Mouse (Mus musculus) small intestine, adult 2 months (tissue): ENCODE measurements at regions not wholly inside any gene's neighbourhood (a gene's known extent, or its start where the extent isn't known, plus 50 kb on each side); places are given as distances from the start of the nearest gene placed in this dataset.

Experiments used
- CTCF ChIP-seq: fragments of 200-500 bp; IDR thresholded peaks from 2 replicates; pipeline ENCODE4 v1.5.1; 2012; ENCODE audit warnings: low read depth, mild to moderate bottlenecking, control low read depth, inconsistent platforms, low read length, moderate library complexity, mixed read lengths; ENCODE audit not compliant: insufficient replicate concordance, insufficient read length; ENCODE audit errors: extremely low read depth
- POLR2A ChIP-seq: fragments of 200-500 bp; IDR thresholded peaks from 2 replicates; pipeline ENCODE4 v1.6.1; 2012; ENCODE audit warnings: low read depth, mild to moderate bottlenecking, control low read depth, inconsistent platforms, low read length, moderate library complexity

- TF ChIP-seq CTCF: no peak
- no peak for TF ChIP-seq POLR2A
These were observed 180.9 kb upstream of the Mocs1 start for GRCm38 (mm10) chr17:49247215-49247614.
